Mouse (Mus musculus): Measurements from ENCODE around the gene Foxd1.

- no peak for TF ChIP-seq POLR2A (IDR thresholded peaks at IDR 0.05; ENCODE audit: low read depth, low read length)
- peak; percentile 7; the same call in 1 of the 2 replicates for TF ChIP-seq CTCF (IDR thresholded peaks at IDR 0.05; ENCODE audit: extremely low read depth, insufficient read depth, insufficient read length, insufficient replicate concordance)
Measured at GRCm38 (mm10) chr13:98351527-98351926, 2.5 kb upstream of the Foxd1 start.

All from spleen, adult 2 months (tissue).